Mouse (Mus musculus) midbrain, postnatal 0 days (tissue): ENCODE measurements around the gene Hist1h1e. TPM values are rescaled to one million over a fixed set of nuclear protein-coding genes. Genes with fewer than 3 reads are reported as not detected.
"Not testable (repeated sequence)": the region's sequence is repeated elsewhere in the genome, so short reads cannot be mapped to it uniquely, and the experiment has no call there.

ENCODE experiments used
- ATAC-seq: fragments of 200-750 bp; cut with Nextera tagmentation; 2 replicates; pipeline ENCODE4 v1.8.0; 2017; ENCODE audit warnings: moderate number of reproducible peaks, mild to moderate bottlenecking, moderate TSS enrichment, moderate library complexity; ENCODE audit not compliant: low FRiP score
- DNase-seq: peaks from one replicate; pipeline ENCODE4 v3.0.0-alpha.2; 2015; ENCODE audit warnings: low spot score
- H3K27ac ChIP-seq: fragments of 300-500 bp; sonication (generic); 2 replicates; pipeline ENCODE4 v1.5.1; 2014; ENCODE audit warnings: low read depth, mild to moderate bottlenecking, low read length, mixed read lengths
- H3K27me3 ChIP-seq: fragments of 300-500 bp; sonication (generic); 2 replicates; pipeline ENCODE4 v1.6.1; 2014; ENCODE audit warnings: low read length, control low read depth, mixed read lengths; ENCODE audit not compliant: insufficient read depth
- H3K36me3 ChIP-seq: fragments of 300-500 bp; sonication (generic); 2 replicates; pipeline ENCODE4 v1.6.1; 2014; ENCODE audit warnings: low read length, control low read depth, mixed read lengths; ENCODE audit not compliant: insufficient read depth
- H3K4me1 ChIP-seq: fragments of 300-500 bp; sonication (generic); 2 replicates; pipeline ENCODE4 v1.6.1; 2014; ENCODE audit warnings: mild to moderate bottlenecking, control low read depth, antibody characterized with exemption, low read length, mixed read lengths; ENCODE audit not compliant: insufficient read depth
- H3K4me2 ChIP-seq: fragments of 300-500 bp; sonication (generic); 2 replicates; pipeline ENCODE4 v1.6.1; 2014; ENCODE audit warnings: low read depth, mild to moderate bottlenecking, low read length, mixed read lengths; ENCODE audit not compliant: poor library complexity, severe bottlenecking
- H3K4me3 ChIP-seq: fragments of 300-500 bp; sonication (generic); 2 replicates; pipeline ENCODE4 v1.5.1; 2014; ENCODE audit warnings: low read depth, mild to moderate bottlenecking, low read length, moderate library complexity
- H3K9ac ChIP-seq: fragments of 300-500 bp; sonication (generic); replicated peaks from 2 replicates; pipeline ENCODE4 v1.6.1; 2014; ENCODE audit warnings: mild to moderate bottlenecking, low read length, moderate library complexity, mixed read lengths; ENCODE audit not compliant: poor library complexity, severe bottlenecking
- H3K9me3 ChIP-seq: fragments of 300-500 bp; sonication (generic); 2 replicates; pipeline ENCODE4 v1.6.1; 2016; ENCODE audit warnings: low read length, control low read depth
- CTCF ChIP-seq: IDR thresholded peaks from 2 replicates; pipeline ENCODE4 v1.5.1; 2016; ENCODE audit warnings: antibody characterized with exemption, mild to moderate bottlenecking
- WGBS: fragments of 180-500 bp; shearing (Covaris S2); extraction: QIAGEN DNeasy Blood & Tissue Kit; methylation state at CpG from one replicate; pipeline ENCODE4 v1.1.7; 2014; 5-methylcytosine and 5-hydroxymethylcytosine counted together
- polyA plus RNA-seq: library from polyadenylated mRNA; unstranded; fragments of >200 nt; fragmentation: Nextera tagmentation; extraction: Ambion mirVana; gene quantifications from 2 replicates; pipeline ENCODE4 v1.2.1, GENCODE M21; 2015
- total RNA-seq: library from RNA; depleted of rRNA; stranded (reverse); fragments of >200 nt; gene quantifications from 2 replicates; pipeline ENCODE4 v1.2.3, GENCODE M21; 2014; rRNA removed

Gene Hist1h1e
- total RNA-seq (159 and 160 TPM in 2 replicates), polyA plus RNA-seq (8.0 and 9.5 TPM in 2 replicates)

GRCm38 (mm10) chr13:23622175-23622671 lies at the start of gene Hist1h1e:
Gene Hist1h1e, minus strand, starts transcription at chr13:23622558.
- under 1% methylated on average over 48 of the region's 53 CpGs for WGBS
- peak within 1 kb of the TSS; percentile 52 for H3K4me3 ChIP-seq
- peak within 1 kb of the TSS; percentile 90 for H3K27ac ChIP-seq
- not testable (repeated sequence) for H3K27me3 ChIP-seq, H3K4me1 ChIP-seq, H3K9me3 ChIP-seq, H3K36me3 ChIP-seq
- DNase-seq (peak; percentile 91), ATAC-seq (peak; percentile 92)
- peak within 1 kb of the TSS; percentile 81 for H3K4me2 ChIP-seq
- H3K9ac ChIP-seq = peak within 1 kb of the TSS; percentile 58

GRCm38 (mm10) chr13:23662536-23662935 lies 40.2 kb upstream of the Hist1h1e start:
- no peak overlapping the region for H3K27ac ChIP-seq
- no peak overlapping the region for H3K4me2 ChIP-seq
- no peak overlapping the region for H3K9ac ChIP-seq
- no peaks in the 10 kb centered on the region for H3K9me3 ChIP-seq
- TF ChIP-seq CTCF = no peak
- no peak overlapping the region for H3K4me3 ChIP-seq
- no peaks in the 10 kb centered on the region for H3K27me3 ChIP-seq
- no peaks in the 10 kb centered on the region for H3K36me3 ChIP-seq
- no peak for ATAC-seq
- 66% methylated on average over 3 of the region's 3 CpGs for WGBS
- no peaks in the 10 kb centered on the region for H3K4me1 ChIP-seq
- DNase-seq = no peak

GRCm38 (mm10) chr13:23659636-23660366 lies 37.4 kb upstream of the Hist1h1e start:
- no peak overlapping the region for H3K27ac ChIP-seq
- H3K4me2 ChIP-seq = no peak overlapping the region
- no peak overlapping the region for H3K4me3 ChIP-seq
- ATAC-seq (no peak), DNase-seq (no peak)
- no peaks in the 10 kb centered on the region for H3K36me3 ChIP-seq
- 71% methylated on average over 6 of the region's 6 CpGs for WGBS
- no peaks in the 10 kb centered on the region for H3K27me3 ChIP-seq
- TF ChIP-seq CTCF = no peak
- no peaks in the 10 kb centered on the region for H3K4me1 ChIP-seq
- H3K9ac ChIP-seq = no peak overlapping the region
- no peaks in the 10 kb centered on the region for H3K9me3 ChIP-seq

- H3K4me1 ChIP-seq = no peaks in the 10 kb centered on the region
- H3K4me3 ChIP-seq = no peak overlapping the region
- no peak for ATAC-seq
- DNase-seq = peak; percentile 27
- no peaks in the 10 kb centered on the region for H3K9me3 ChIP-seq
- TF ChIP-seq CTCF = peak; percentile 60
- H3K4me2 ChIP-seq = no peak overlapping the region
- no peaks in the 10 kb centered on the region for H3K27me3 ChIP-seq
- 36% methylated on average over 1 of the region's 1 CpGs for WGBS
- no peaks in the 10 kb centered on the region for H3K36me3 ChIP-seq
- H3K9ac ChIP-seq = no peak overlapping the region
- H3K27ac ChIP-seq = no peak overlapping the region
These were observed 8.3 kb upstream of the Hist1h1e start for GRCm38 (mm10) chr13:23630653-23631052.

- DNase-seq (peak; percentile 12), ATAC-seq (no peak)
- H3K9me3 ChIP-seq = no peaks in the 10 kb centered on the region
- H3K27ac ChIP-seq = peak overlapping the region; percentile 62; the same call in 1 of the 2 replicates
- H3K27me3 ChIP-seq = no peaks in the 10 kb centered on the region
- peak overlapping the region; percentile 58 for H3K9ac ChIP-seq
- TF ChIP-seq CTCF = no peak
- H3K4me3 ChIP-seq = peak overlapping the region; percentile 52
- WGBS = 28% methylated on average over 7 of the region's 7 CpGs
- H3K4me2 ChIP-seq = peak overlapping the region; percentile 81
- no peaks in the 10 kb centered on the region for H3K4me1 ChIP-seq
- no peaks in the 10 kb centered on the region for H3K36me3 ChIP-seq
These were observed 598 bp upstream of the Hist1h1e start for GRCm38 (mm10) chr13:23622861-23623450.
